Comparison of ENCODE assay signal across 8 mouse cellular contexts in the genomic region with DNA sequence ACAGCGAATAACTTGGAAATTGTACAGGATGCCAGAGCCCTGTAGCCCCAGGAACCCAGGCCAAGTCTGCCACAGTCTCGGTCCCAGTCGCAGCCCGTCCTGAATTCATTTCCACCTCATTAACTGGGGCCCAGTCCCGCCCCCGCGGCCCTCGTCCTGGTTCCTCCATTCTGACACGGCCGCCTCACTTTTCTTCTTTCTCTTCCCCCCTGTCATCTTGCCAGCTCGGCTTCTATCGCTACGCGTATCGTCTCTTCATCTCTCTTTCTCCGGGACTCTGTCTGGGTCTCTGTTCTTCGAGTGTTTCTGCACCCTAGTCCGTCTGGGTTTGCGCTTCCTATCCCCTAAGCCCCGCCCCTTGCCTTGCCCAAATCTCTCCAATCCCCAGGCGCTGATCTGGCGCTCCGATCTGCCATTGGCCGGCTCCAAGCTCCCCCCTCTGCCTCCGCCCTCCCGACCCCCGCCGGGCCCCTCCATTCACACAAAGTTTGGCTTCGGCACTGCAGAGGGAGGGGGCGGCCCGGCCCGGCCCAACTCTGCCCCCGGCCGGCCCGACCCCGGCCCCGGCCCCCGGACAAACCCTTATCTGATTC. TPM values are rescaled to one million over a fixed set of nuclear protein-coding genes. Genes with fewer than 3 reads are reported as not detected.
DNase-seq lines count a peak whose midpoint lies in the region; ATAC-seq and TF ChIP-seq lines count a peak whose summit lies in the region.

Gene Kcnj10 (plus strand): TSS at position 482 of the 593 bp plus-strand sequence.

- H3K9ac ChIP-seq in forebrain, embryonic 12.5 days, result peak within 1 kb of the TSS; percentile 47
- no peak within 1 kb of the TSS for H3K9ac ChIP-seq in heart, postnatal 0 days (replicated peaks; ENCODE audit: low read depth, low read length)
- no peak within 1 kb of the TSS for H3K9ac ChIP-seq in liver, embryonic 15.5 days
- H3K9ac ChIP-seq in neural tube, embryonic 11.5 days (ENCODE audit: low read length), result peak within 1 kb of the TSS; percentile 60

- peak; percentile 92 for DNase-seq in ES-CJ7 (ENCODE audit: low read depth, low spot score)
- DNase-seq in c-Kit-positive CD71-negative TER-119-negative erythroid progenitor cells, embryonic 14.5 days (ENCODE audit: low read depth), result peak; percentile 46
- no peak for DNase-seq in heart, postnatal 0 days (ENCODE audit: low spot score)
- peak; percentile 85 to 92 for DNase-seq in kidney, postnatal 25 days
- peak; percentile 88 for DNase-seq in neural tube, embryonic 11.5 days (ENCODE audit: low spot score)
- peak; percentile 85 for DNase-seq in testis, postnatal 10 days (ENCODE audit: low spot score)

- H3K4me1 ChIP-seq in forebrain, embryonic 12.5 days, result peaks cover 32% of the 10 kb centered on the region
- H3K4me1 ChIP-seq in heart, postnatal 0 days (ENCODE audit: control insufficient read depth, insufficient read depth), result peaks cover 8% of the 10 kb centered on the region
- peaks cover 11% of the 10 kb centered on the region for H3K4me1 ChIP-seq in liver, embryonic 15.5 days (replicated peaks)
- no peaks in the 10 kb centered on the region for H3K4me1 ChIP-seq in neural tube, embryonic 11.5 days (ENCODE audit: control insufficient read depth, insufficient read depth, low read length)

- H3K9me3 ChIP-seq in forebrain, embryonic 12.5 days, result no peaks in the 10 kb centered on the region
- H3K9me3 ChIP-seq in heart, postnatal 0 days (replicated peaks; ENCODE audit: control insufficient read depth, low read length), result no peaks in the 10 kb centered on the region
- H3K9me3 ChIP-seq in liver, embryonic 15.5 days (replicated peaks), result no peaks in the 10 kb centered on the region
- no peaks in the 10 kb centered on the region for H3K9me3 ChIP-seq in neural tube, embryonic 11.5 days (ENCODE audit: control insufficient read depth, low read length)

- peak within 1 kb of the TSS; percentile 69 for H3K4me2 ChIP-seq in forebrain, embryonic 12.5 days
- H3K4me2 ChIP-seq in heart, postnatal 0 days (ENCODE audit: low read depth, low read length), result peak within 1 kb of the TSS; percentile 65
- peak within 1 kb of the TSS; percentile 71 for H3K4me2 ChIP-seq in liver, embryonic 15.5 days
- peak within 1 kb of the TSS; percentile 49 for H3K4me2 ChIP-seq in neural tube, embryonic 11.5 days (ENCODE audit: low read depth)

- H3K36me3 ChIP-seq in forebrain, embryonic 12.5 days (replicated peaks), result no peaks in the 10 kb centered on the region
- no peaks in the 10 kb centered on the region for H3K36me3 ChIP-seq in heart, postnatal 0 days (replicated peaks; ENCODE audit: control insufficient read depth, insufficient read depth, low read length)
- H3K36me3 ChIP-seq in liver, embryonic 15.5 days (replicated peaks), result no peaks in the 10 kb centered on the region
- no peaks in the 10 kb centered on the region for H3K36me3 ChIP-seq in neural tube, embryonic 11.5 days (ENCODE audit: control insufficient read depth, insufficient read depth, low read length)

- TF ChIP-seq EP300 in heart, postnatal 0 days (IDR thresholded peaks at IDR 0.05; ENCODE audit: low read depth), result no peak

- ATAC-seq in forebrain, embryonic 12.5 days (ENCODE audit: low FRiP score), result peak; percentile 97
- ATAC-seq in heart, postnatal 0 days (ENCODE audit: insufficient read depth, low read depth), result peak; percentile 81
- peak; percentile 65 for ATAC-seq in liver, embryonic 15.5 days (ENCODE audit: insufficient read depth)
- peak; percentile 98 for ATAC-seq in neural tube, embryonic 11.5 days (ENCODE audit: insufficient read depth, low FRiP score, low TSS enrichment)

- peak within 1 kb of the TSS; percentile 51 for H3K4me3 ChIP-seq in forebrain, embryonic 12.5 days (replicated peaks)
- peak within 1 kb of the TSS; percentile 45 for H3K4me3 ChIP-seq in heart, postnatal 0 days (ENCODE audit: low read depth, low read length)
- H3K4me3 ChIP-seq in liver, embryonic 15.5 days (replicated peaks), result peak within 1 kb of the TSS; percentile 49
- H3K4me3 ChIP-seq in neural tube, embryonic 11.5 days (ENCODE audit: low read depth, low read length), result peak within 1 kb of the TSS; percentile 47

- H3K27me3 ChIP-seq in forebrain, embryonic 12.5 days, result peaks cover 27% of the 10 kb centered on the region
- peaks cover 41% of the 10 kb centered on the region for H3K27me3 ChIP-seq in heart, postnatal 0 days (ENCODE audit: control insufficient read depth, insufficient read depth, low read length)
- peaks cover 71% of the 10 kb centered on the region for H3K27me3 ChIP-seq in liver, embryonic 15.5 days
- H3K27me3 ChIP-seq in neural tube, embryonic 11.5 days (ENCODE audit: control insufficient read depth, insufficient read depth, low read length), result peaks cover 4% of the 10 kb centered on the region; the same call in 1 of the 2 replicates

- peak within 1 kb of the TSS; percentile 59 for H3K27ac ChIP-seq in forebrain, embryonic 12.5 days
- no peak within 1 kb of the TSS for H3K27ac ChIP-seq in heart, postnatal 0 days (ENCODE audit: low read depth)
- H3K27ac ChIP-seq in liver, embryonic 15.5 days (replicated peaks), result no peak within 1 kb of the TSS
- no peak within 1 kb of the TSS for H3K27ac ChIP-seq in neural tube, embryonic 11.5 days (ENCODE audit: low read depth, low read length)

- WGBS in forebrain, embryonic 12.5 days, result 3% methylated on average over 33 of the region's 38 CpGs
- 2% methylated on average over 38 of the region's 38 CpGs for WGBS in heart, postnatal 0 days
- 3% methylated on average over 38 of the region's 38 CpGs for WGBS in liver, embryonic 15.5 days (ENCODE audit: insufficient replicate concordance)
- WGBS in neural tube, embryonic 11.5 days, result 2% methylated on average over 38 of the region's 38 CpGs

- TF ChIP-seq CTCF in heart, postnatal 0 days (IDR thresholded peaks at IDR 0.05; ENCODE audit: low read depth), result no peak

RNA-seq across cellular contexts. Expression of gene Kcnj10, which starts in this region (rescaled TPM):
- 0.93 and 1.2 TPM in 2 replicates for polyA plus RNA-seq in forebrain, embryonic 12.5 days (2016; fragmentation: Nextera tagmentation; extraction: Ambion mirVana)
- total RNA-seq in heart, postnatal 0 days (2014; rRNA removed; ENCODE audit: low replicate concordance), result not detected in 2 replicates
- polyA plus RNA-seq in heart, postnatal 0 days (2015; fragmentation: Nextera tagmentation; extraction: Ambion mirVana), result 0.03 TPM in 1 of 2 replicates, not detected in the other
- polyA plus RNA-seq in liver, embryonic 15.5 days (2015; fragmentation: Nextera tagmentation; extraction: Ambion mirVana), result 0.09 and 0.12 TPM in 2 replicates
- 0.85 and 0.93 TPM in 2 replicates for polyA plus RNA-seq in neural tube, embryonic 11.5 days (2014; fragmentation: Nextera tagmentation; extraction: Ambion mirVana)

Comparison
In these comparisons a context has a peak if more than half of its experiments do, and no peak if none do; other contexts are left out.
1. Peak in ATAC-seq, H3K4me3 ChIP-seq and H3K4me2 ChIP-seq in heart, postnatal 0 days; RNA of the gene not detected or under 1 TPM.
2. Peak in ATAC-seq, H3K4me3 ChIP-seq and H3K4me2 ChIP-seq in liver, embryonic 15.5 days; RNA of the gene not detected or under 1 TPM.
3. Peak in DNase-seq, ATAC-seq, H3K4me3 ChIP-seq, H3K9ac ChIP-seq and H3K4me2 ChIP-seq in neural tube, embryonic 11.5 days; RNA of the gene not detected or under 1 TPM.